Mouse (Mus musculus): Measurements from ENCODE around the gene Alox12. TPM values are rescaled to one million over a fixed set of nuclear protein-coding genes. Genes with fewer than 3 reads are reported as not detected.

Alox12 gene
- polyA plus RNA-seq, 1 experiment, result 0.32 TPM

- no peak overlapping the region for H3K27ac ChIP-seq (ENCODE audit: insufficient read depth, low read length)
- no peaks in the 10 kb centered on the region for H3K4me1 ChIP-seq (ENCODE audit: control insufficient read depth, insufficient read depth, low read length)
- H3K4me3 ChIP-seq (ENCODE audit: insufficient read depth, low read length), result no peak overlapping the region
- TF ChIP-seq CTCF (IDR thresholded peaks at IDR 0.05; ENCODE audit: borderline replicate concordance, insufficient read depth, low read length) (no peak), POLR2A (IDR thresholded peaks at IDR 0.05; ENCODE audit: low read depth, low read length) (no peak)
These were observed 7.9 kb downstream of the Alox12 start for GRCm38 (mm10) chr11:70247136-70247845.

- Histone ChIP-seq H3K4me3 (ENCODE audit: insufficient read depth, low read length) (no peak overlapping the region), H3K27ac (ENCODE audit: insufficient read depth, low read length) (no peak overlapping the region), H3K4me1 (ENCODE audit: control insufficient read depth, insufficient read depth, low read length) (peaks cover 2% of the 10 kb centered on the region; the same call in 1 of the 2 replicates)
- TF ChIP-seq POLR2A (IDR thresholded peaks at IDR 0.05; ENCODE audit: low read depth, low read length) (no peak), CTCF (IDR thresholded peaks at IDR 0.05; ENCODE audit: borderline replicate concordance, insufficient read depth, low read length) (no peak)
These were observed 12.6 kb downstream of the Alox12 start for GRCm38 (mm10) chr11:70242591-70242990.

- Histone ChIP-seq H3K27ac (ENCODE audit: insufficient read depth, low read length) (peak within 1 kb of the TSS; percentile 77), H3K4me1 (ENCODE audit: control insufficient read depth, insufficient read depth, low read length) (peaks cover 4% of the 10 kb centered on the region; the same call in 1 of the 2 replicates), H3K4me3 (ENCODE audit: insufficient read depth, low read length) (peak within 1 kb of the TSS; percentile 88)
- TF ChIP-seq CTCF (IDR thresholded peaks at IDR 0.05; ENCODE audit: borderline replicate concordance, insufficient read depth, low read length) (no peak), POLR2A (IDR thresholded peaks at IDR 0.05; ENCODE audit: low read depth, low read length) (peak; percentile 95)
These were observed 15.4 kb downstream of the Alox12 start, which contains the start of the genes Gm21988 and Rnasek for GRCm38 (mm10) chr11:70239541-70240279. TSS of gene Gm21988 (minus strand) at chr11:70239830. TSS of gene Rnasek (minus strand) at chr11:70239842.

GRCm38 (mm10) chr11:70238591-70239440, 16.3 kb downstream of the Alox12 start:
- Histone ChIP-seq H3K4me1 (ENCODE audit: control insufficient read depth, insufficient read depth, low read length) (peaks cover 4% of the 10 kb centered on the region; the same call in 1 of the 2 replicates), H3K4me3 (ENCODE audit: insufficient read depth, low read length) (peak overlapping the region; percentile 88), H3K27ac (ENCODE audit: insufficient read depth, low read length) (peak overlapping the region; percentile 43; the same call in 1 of the 2 replicates)
- TF ChIP-seq CTCF (IDR thresholded peaks at IDR 0.05; ENCODE audit: borderline replicate concordance, insufficient read depth, low read length), result no peak
- 0 out of 2 replicates have a peak, but pooled peaks have one; percentile 36 for TF ChIP-seq POLR2A (IDR thresholded peaks at IDR 0.05; ENCODE audit: low read depth, low read length)

GRCm38 (mm10) chr11:70237457-70238167, 17.5 kb downstream of the Alox12 start, which contains the start of gene 0610010K14Rik:
TSS of gene 0610010K14Rik (minus strand) at chr11:70237914.
- peak within 1 kb of the TSS; percentile 59 for H3K27ac ChIP-seq (ENCODE audit: insufficient read depth, low read length)

GRCm38 (mm10) chr11:70236717-70237116, 18.4 kb downstream of the Alox12 start:
- Histone ChIP-seq H3K27ac (ENCODE audit: insufficient read depth, low read length) (no peak overlapping the region), H3K4me1 (ENCODE audit: control insufficient read depth, insufficient read depth, low read length) (peaks cover 4% of the 10 kb centered on the region; the same call in 1 of the 2 replicates), H3K4me3 (ENCODE audit: insufficient read depth, low read length) (peak overlapping the region; percentile 60; the same call in 1 of the 2 replicates)
- no peak for TF ChIP-seq CTCF (IDR thresholded peaks at IDR 0.05; ENCODE audit: borderline replicate concordance, insufficient read depth, low read length)
- 0 out of 2 replicates have a peak, but pooled peaks have one; percentile 7 for TF ChIP-seq POLR2A (IDR thresholded peaks at IDR 0.05; ENCODE audit: low read depth, low read length)

More at GRCm38 (mm10) chr11:70237457-70238167, 17.5 kb downstream of the Alox12 start, which contains the start of gene 0610010K14Rik:
- Histone ChIP-seq H3K4me1 (ENCODE audit: control insufficient read depth, insufficient read depth, low read length) (peaks cover 4% of the 10 kb centered on the region; the same call in 1 of the 2 replicates), H3K4me3 (ENCODE audit: insufficient read depth, low read length) (peak within 1 kb of the TSS; percentile 88)
- TF ChIP-seq POLR2A (IDR thresholded peaks at IDR 0.05; ENCODE audit: low read depth, low read length) (peak; percentile 91), CTCF (IDR thresholded peaks at IDR 0.05; ENCODE audit: borderline replicate concordance, insufficient read depth, low read length) (peak; percentile 76; the same call in 1 of the 2 replicates)

GRCm38 (mm10) chr11:70235254-70235900, 19.8 kb downstream of the Alox12 start:
- peaks cover 3% of the 10 kb centered on the region; the same call in 1 of the 2 replicates for H3K4me1 ChIP-seq (ENCODE audit: control insufficient read depth, insufficient read depth, low read length)
- no peak overlapping the region for H3K4me3 ChIP-seq (ENCODE audit: insufficient read depth, low read length)
- no peak for TF ChIP-seq CTCF (IDR thresholded peaks at IDR 0.05; ENCODE audit: borderline replicate concordance, insufficient read depth, low read length)
- TF ChIP-seq POLR2A (IDR thresholded peaks at IDR 0.05; ENCODE audit: low read depth, low read length), result no peak
- H3K27ac ChIP-seq (ENCODE audit: insufficient read depth, low read length), result no peak overlapping the region

- Histone ChIP-seq H3K4me3 (ENCODE audit: insufficient read depth, low read length) (no peak overlapping the region), H3K4me1 (ENCODE audit: control insufficient read depth, insufficient read depth, low read length) (peaks cover 2% of the 10 kb centered on the region; the same call in 1 of the 2 replicates), H3K27ac (ENCODE audit: insufficient read depth, low read length) (no peak overlapping the region)
- no peak for TF ChIP-seq CTCF (IDR thresholded peaks at IDR 0.05; ENCODE audit: borderline replicate concordance, insufficient read depth, low read length)
These were observed 20.7 kb downstream of the Alox12 start for GRCm38 (mm10) chr11:70234497-70234896.
